Mouse (Mus musculus) limb, embryonic 15.5 days (tissue): ENCODE measurements around the gene Inhbe. TPM values are rescaled to one million over a fixed set of nuclear protein-coding genes. Genes with fewer than 3 reads are reported as not detected.

Experiments
- ATAC-seq: fragments of 200-750 bp; cut with Nextera tagmentation; 2 replicates; pipeline ENCODE4 v1.8.0; 2017; ENCODE audit warnings: low read depth, moderate TSS enrichment; ENCODE audit not compliant: insufficient number of reproducible peaks, low FRiP score, low TSS enrichment
- H3K27ac ChIP-seq: fragments of 300-500 bp; sonication (generic); 2 replicates; pipeline ENCODE4 v1.5.1; 2015; ENCODE audit warnings: moderate library complexity, mild to moderate bottlenecking, inconsistent platforms
- H3K27me3 ChIP-seq: fragments of 300-500 bp; sonication (generic); 2 replicates; pipeline ENCODE4 v1.6.1; 2015; ENCODE audit warnings: inconsistent platforms
- H3K36me3 ChIP-seq: fragments of 300-500 bp; sonication (generic); 2 replicates; pipeline ENCODE4 v1.6.1; 2015; ENCODE audit warnings: inconsistent platforms
- H3K4me1 ChIP-seq: fragments of 300-500 bp; sonication (generic); 2 replicates; pipeline ENCODE4 v1.6.1; 2015; ENCODE audit warnings: inconsistent platforms
- H3K4me2 ChIP-seq: fragments of 300-500 bp; sonication (generic); 2 replicates; pipeline ENCODE4 v1.6.1; 2015; ENCODE audit warnings: mild to moderate bottlenecking, inconsistent platforms
- H3K4me3 ChIP-seq: fragments of 300-500 bp; sonication (generic); 2 replicates; pipeline ENCODE4 v1.5.1; 2015; ENCODE audit warnings: mild to moderate bottlenecking, inconsistent platforms
- H3K9ac ChIP-seq: fragments of 300-500 bp; sonication (generic); 2 replicates; pipeline ENCODE4 v1.6.1; 2015; ENCODE audit warnings: inconsistent platforms
- H3K9me3 ChIP-seq: fragments of 300-500 bp; sonication (generic); 2 replicates; pipeline ENCODE4 v1.6.1; 2016; ENCODE audit warnings: inconsistent platforms
- WGBS: fragments of 180-500 bp; shearing (Covaris S2); methylation state at CpG from one replicate; pipeline ENCODE4 v1.1.7; 2015; 5-methylcytosine and 5-hydroxymethylcytosine counted together
- polyA plus RNA-seq: library from polyadenylated mRNA; unstranded; fragments of >200 nt; fragmentation: Nextera tagmentation; extraction: Ambion mirVana; gene quantifications from 2 replicates; pipeline ENCODE4 v1.2.1, GENCODE M21; 2015

Gene Inhbe
- polyA plus RNA-seq, 1 experiment from 2014 or later, result 0.03 TPM

- Histone ChIP-seq H3K27ac (no peak overlapping the region), H3K36me3 (peaks cover 46% of the 10 kb centered on the region), H3K4me1 (peaks cover 22% of the 10 kb centered on the region), H3K4me2 (no peak overlapping the region), H3K27me3 (peaks cover 25% of the 10 kb centered on the region), H3K9ac (no peak overlapping the region), H3K4me3 (no peak overlapping the region), H3K9me3 (no peaks in the 10 kb centered on the region)
- WGBS, result 72% methylated on average over 7 of the region's 7 CpGs
- no peak for ATAC-seq
Observed at GRCm38 (mm10) chr10:127330212-127330611, 24.0 kb downstream of the Inhbe start.

GRCm38 (mm10) chr10:127327461-127328145 is 26.6 kb downstream of the Inhbe start:
- H3K9ac ChIP-seq, result no peak overlapping the region

GRCm38 (mm10) chr10:127326828-127327227 is 27.4 kb downstream of the Inhbe start:
- Histone ChIP-seq H3K36me3 (peaks cover 15% of the 10 kb centered on the region), H3K9me3 (no peaks in the 10 kb centered on the region), H3K4me2 (peak overlapping the region; percentile 94), H3K9ac (peak overlapping the region; percentile 54), H3K27me3 (peaks cover 32% of the 10 kb centered on the region), H3K27ac (no peak overlapping the region), H3K4me3 (peak overlapping the region; percentile 50), H3K4me1 (peaks cover 23% of the 10 kb centered on the region)
- WGBS, result 6% methylated on average over 29 of the region's 29 CpGs
- no peak for ATAC-seq

More at GRCm38 (mm10) chr10:127327461-127328145, 26.6 kb downstream of the Inhbe start:
- peaks cover 32% of the 10 kb centered on the region for H3K27me3 ChIP-seq
- H3K27ac ChIP-seq, result no peak overlapping the region
- H3K4me1 ChIP-seq, result peaks cover 23% of the 10 kb centered on the region
- peaks cover 23% of the 10 kb centered on the region for H3K36me3 ChIP-seq
- ATAC-seq, result no peak
- WGBS, result 51% methylated on average over 18 of the region's 18 CpGs
- no peak overlapping the region for H3K4me2 ChIP-seq
- no peak overlapping the region for H3K4me3 ChIP-seq
- no peaks in the 10 kb centered on the region for H3K9me3 ChIP-seq

- Histone ChIP-seq H3K9ac (peak overlapping the region; percentile 54), H3K27me3 (peaks cover 32% of the 10 kb centered on the region), H3K36me3 (peaks cover 9% of the 10 kb centered on the region), H3K4me2 (peak overlapping the region; percentile 94), H3K9me3 (no peaks in the 10 kb centered on the region), H3K4me3 (peak overlapping the region; percentile 50), H3K27ac (no peak overlapping the region), H3K4me1 (peaks cover 23% of the 10 kb centered on the region)
- WGBS, result under 1% methylated on average over 54 of the region's 54 CpGs
- ATAC-seq, result no peak
Observed at GRCm38 (mm10) chr10:127326017-127326801, 28.0 kb downstream of the Inhbe start.

- Histone ChIP-seq H3K36me3 (peaks cover 2% of the 10 kb centered on the region; the same call in 1 of the 2 replicates), H3K4me2 (peak overlapping the region; percentile 94), H3K27ac (no peak overlapping the region), H3K9ac (no peak overlapping the region), H3K27me3 (peaks cover 32% of the 10 kb centered on the region), H3K4me1 (peaks cover 23% of the 10 kb centered on the region), H3K4me3 (peak overlapping the region; percentile 50), H3K9me3 (no peaks in the 10 kb centered on the region)
- ATAC-seq, result no peak
- WGBS, result 30% methylated on average over 14 of the region's 14 CpGs
Observed at GRCm38 (mm10) chr10:127325454-127326016, 28.7 kb downstream of the Inhbe start.

- no peak for ATAC-seq
- Histone ChIP-seq H3K9ac (no peak overlapping the region), H3K4me3 (no peak overlapping the region), H3K36me3 (no peaks in the 10 kb centered on the region), H3K4me2 (no peak overlapping the region), H3K4me1 (peaks cover 19% of the 10 kb centered on the region), H3K27me3 (peaks cover 32% of the 10 kb centered on the region), H3K27ac (no peak overlapping the region), H3K9me3 (no peaks in the 10 kb centered on the region)
- WGBS, result 10% methylated on average over 7 of the region's 7 CpGs
Observed at GRCm38 (mm10) chr10:127324495-127324894, 29.7 kb downstream of the Inhbe start.

- Histone ChIP-seq H3K4me3 (no peak overlapping the region), H3K36me3 (no peaks in the 10 kb centered on the region), H3K9me3 (no peaks in the 10 kb centered on the region), H3K9ac (no peak overlapping the region), H3K27me3 (peaks cover 32% of the 10 kb centered on the region), H3K4me1 (peaks cover 19% of the 10 kb centered on the region), H3K4me2 (no peak overlapping the region), H3K27ac (no peak overlapping the region)
- ATAC-seq, result no peak
- WGBS, result 68% methylated on average over 17 of the region's 17 CpGs
Observed at GRCm38 (mm10) chr10:127323131-127323855, 30.9 kb downstream of the Inhbe start.

GRCm38 (mm10) chr10:127322669-127323068 is 31.5 kb downstream of the Inhbe start:
- H3K36me3 ChIP-seq, result no peaks in the 10 kb centered on the region

GRCm38 (mm10) chr10:127322178-127322577 is 32.0 kb downstream of the Inhbe start:
- no peaks in the 10 kb centered on the region for H3K36me3 ChIP-seq
- WGBS, result 66% methylated on average over 13 of the region's 13 CpGs
- H3K9me3 ChIP-seq, result no peaks in the 10 kb centered on the region
- H3K27ac ChIP-seq, result no peak overlapping the region
- H3K27me3 ChIP-seq, result peaks cover 23% of the 10 kb centered on the region
- no peak overlapping the region for H3K9ac ChIP-seq
- no peak overlapping the region for H3K4me2 ChIP-seq
- peaks cover 19% of the 10 kb centered on the region for H3K4me1 ChIP-seq
- H3K4me3 ChIP-seq, result no peak overlapping the region
- no peak for ATAC-seq

More at GRCm38 (mm10) chr10:127322669-127323068, 31.5 kb downstream of the Inhbe start:
- no peak overlapping the region for H3K27ac ChIP-seq
- H3K4me3 ChIP-seq, result no peak overlapping the region
- 67% methylated on average over 4 of the region's 4 CpGs for WGBS
- H3K9me3 ChIP-seq, result no peaks in the 10 kb centered on the region
- ATAC-seq, result no peak
- peaks cover 28% of the 10 kb centered on the region for H3K27me3 ChIP-seq
- H3K4me1 ChIP-seq, result peaks cover 19% of the 10 kb centered on the region
- H3K4me2 ChIP-seq, result no peak overlapping the region
- no peak overlapping the region for H3K9ac ChIP-seq

- H3K9ac ChIP-seq, result no peak within 1 kb of the TSS
- peaks cover 15% of the 10 kb centered on the region for H3K4me1 ChIP-seq
- H3K9me3 ChIP-seq, result no peaks in the 10 kb centered on the region
- H3K36me3 ChIP-seq, result no peaks in the 10 kb centered on the region
- no peak within 1 kb of the TSS for H3K4me3 ChIP-seq
- no peak within 1 kb of the TSS for H3K27ac ChIP-seq
- 66% methylated on average over 3 of the region's 3 CpGs for WGBS
- H3K4me2 ChIP-seq, result no peak within 1 kb of the TSS
- ATAC-seq, result no peak
- H3K27me3 ChIP-seq, result peaks cover 17% of the 10 kb centered on the region
Observed at GRCm38 (mm10) chr10:127321621-127322020, 32.6 kb downstream of the Inhbe start, which contains the start of gene Arhgap9. TSS of gene Arhgap9 (plus strand) at chr10:127321964.

- no peak for ATAC-seq
- 71% methylated on average over 7 of the region's 7 CpGs for WGBS
Observed at GRCm38 (mm10) chr10:127319969-127320368, 34.2 kb downstream of the Inhbe start.

More at GRCm38 (mm10) chr10:127319969-127320368, 34.2 kb downstream of the Inhbe start:
- no peaks in the 10 kb centered on the region for H3K4me1 ChIP-seq
- H3K9ac ChIP-seq, result no peak overlapping the region
- H3K9me3 ChIP-seq, result no peaks in the 10 kb centered on the region
- H3K27ac ChIP-seq, result no peak overlapping the region
- H3K36me3 ChIP-seq, result no peaks in the 10 kb centered on the region
- H3K4me2 ChIP-seq, result no peak overlapping the region
- no peak overlapping the region for H3K4me3 ChIP-seq
- peaks cover 6% of the 10 kb centered on the region; the same call in 1 of the 2 replicates for H3K27me3 ChIP-seq
